Mouse (Mus musculus): ENCODE data around the gene Srrd. TPM values are rescaled to one million over a fixed set of nuclear protein-coding genes. Genes with fewer than 3 reads are reported as not detected.
A peak's percentile ranks its signal among the peaks of the same experiment; 100 is the strongest.

The Srrd gene
- polyA plus RNA-seq, 1 experiment from 2014 or later = 12.6 TPM

DNA sequence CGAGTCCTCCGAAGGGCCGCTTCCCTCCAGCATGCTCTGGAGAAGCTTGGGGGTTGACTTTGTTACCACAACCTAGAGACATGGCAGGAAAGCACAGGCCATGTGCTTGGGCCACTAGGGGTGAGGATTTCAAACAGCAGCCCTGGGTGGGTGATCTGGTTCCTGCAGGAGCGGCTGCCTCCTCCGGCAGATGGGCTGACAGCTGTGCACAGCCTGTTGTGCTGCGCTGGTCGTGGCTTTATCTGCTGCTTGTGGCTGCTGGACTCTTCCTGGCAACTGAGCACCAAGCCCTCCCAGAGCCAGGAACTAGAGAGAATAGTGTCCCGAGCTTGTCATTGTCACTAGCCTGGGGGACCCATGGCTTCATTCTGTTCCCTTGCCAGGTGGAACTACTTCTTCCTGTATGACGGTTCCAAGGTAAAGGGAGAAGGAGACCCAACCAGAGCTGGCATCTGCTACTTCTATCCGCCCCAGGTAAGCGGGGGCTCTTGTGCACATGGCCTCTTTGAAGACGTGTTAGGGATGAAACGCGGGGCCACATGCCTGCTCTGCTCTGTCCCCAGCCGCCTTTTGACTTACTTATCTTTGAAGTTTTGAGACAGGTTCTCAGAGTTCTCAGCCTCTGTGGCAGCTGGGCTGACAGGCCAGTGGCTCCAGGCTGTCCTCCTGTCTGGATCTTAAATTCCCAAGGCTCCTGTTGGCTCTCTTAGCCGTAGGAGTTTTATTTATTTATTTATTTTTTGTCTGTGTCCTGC is 3.5 kb upstream of the Srrd start:
- peaks cover 37% of the 10 kb centered on the region for H3K4me1 ChIP-seq (ENCODE audit: control insufficient read depth, low read depth, low read length)
- no peaks in the 10 kb centered on the region; the same call in none of the 2 replicates for H3K36me3 ChIP-seq (ENCODE audit: control insufficient read depth, insufficient read depth)
- no peaks in the 10 kb centered on the region for H3K27me3 ChIP-seq (ENCODE audit: control insufficient read depth, insufficient read depth, low read depth, low read length)
- no peak for ATAC-seq (ENCODE audit: low read depth)
- H3K4me2 ChIP-seq (ENCODE audit: low read depth, low read length) = no peak overlapping the region
- H3K9me3 ChIP-seq (replicated peaks; ENCODE audit: control insufficient read depth, low read length) = no peaks in the 10 kb centered on the region
- H3K4me3 ChIP-seq (ENCODE audit: low read depth, low read length) = no peak overlapping the region
- H3K9ac ChIP-seq (ENCODE audit: low read depth, low read length) = no peak overlapping the region
- H3K27ac ChIP-seq (ENCODE audit: low read length) = no peak overlapping the region
- WGBS (ENCODE audit: insufficient replicate concordance) = 54% methylated on average over 16 of the region's 16 CpGs

DNA sequence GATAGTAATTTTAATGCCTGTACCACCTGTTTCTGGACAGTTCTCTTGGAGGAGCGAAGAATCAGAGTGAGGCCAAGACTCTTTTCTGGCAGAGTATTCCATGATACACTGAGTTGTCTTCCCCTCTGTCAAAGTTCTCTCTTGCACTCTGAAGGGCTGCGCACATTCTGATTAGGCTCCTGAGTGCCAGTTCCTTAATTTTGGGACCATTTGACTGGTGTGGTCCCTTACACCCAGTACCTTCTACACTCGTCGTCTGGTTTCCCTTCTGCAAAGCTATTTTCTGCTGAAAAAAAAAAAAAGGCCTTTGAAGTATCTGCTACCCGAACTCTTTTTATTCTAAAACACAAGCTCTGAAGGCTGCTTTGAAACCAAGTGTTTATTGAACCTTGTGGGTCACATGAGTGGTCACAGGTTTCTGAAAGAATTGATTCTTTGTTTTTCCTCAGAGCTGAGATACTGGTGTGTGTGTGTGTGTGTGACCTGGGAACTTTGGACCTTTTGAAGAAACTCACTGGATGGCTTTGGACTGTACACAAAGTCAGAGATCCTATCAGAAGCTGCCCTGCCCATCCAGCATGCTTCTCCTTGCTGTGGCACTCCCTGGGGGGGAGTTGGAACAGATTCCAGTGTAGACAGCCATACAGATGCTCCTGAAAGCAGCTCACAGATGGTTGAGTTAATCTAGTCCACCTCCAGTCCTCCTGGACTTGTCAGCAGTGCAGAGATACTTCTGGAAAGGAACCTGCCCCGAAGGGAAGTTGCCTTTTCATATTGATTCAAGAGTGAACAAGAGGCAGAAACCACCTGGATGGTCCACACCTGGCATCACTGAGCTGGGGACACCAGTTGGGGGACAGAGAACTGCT is 1.5 kb upstream of the Srrd start:
- ATAC-seq (ENCODE audit: low read depth) = peak; percentile 64
- peaks cover 37% of the 10 kb centered on the region for H3K4me1 ChIP-seq (ENCODE audit: control insufficient read depth, low read depth, low read length)

DNA sequence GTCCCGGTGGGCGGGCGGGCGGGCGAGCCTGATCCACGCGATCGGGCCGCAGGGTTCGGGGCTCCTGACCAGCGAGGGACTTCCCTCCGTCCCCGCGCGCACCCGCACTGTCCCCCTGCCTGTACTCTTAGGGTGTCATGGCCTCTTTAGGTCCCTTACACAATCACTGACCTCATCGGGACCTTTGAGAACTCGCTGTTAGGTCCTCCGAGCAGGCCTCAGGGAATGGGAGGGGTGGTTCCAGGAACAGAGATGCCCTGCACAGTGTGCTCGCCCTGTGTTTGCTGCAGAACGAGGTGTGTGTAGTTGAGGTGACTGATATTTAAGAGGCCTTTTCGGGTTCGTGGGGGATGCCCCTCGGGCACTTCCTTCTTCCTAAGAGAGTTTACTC is 360 bp upstream of the Srrd start:
- Histone ChIP-seq H3K4me2 (ENCODE audit: low read depth, low read length) (peak overlapping the region; percentile 77), H3K4me3 (ENCODE audit: low read depth, low read length) (peak overlapping the region; percentile 92), H3K4me1 (ENCODE audit: control insufficient read depth, low read depth, low read length) (peaks cover 37% of the 10 kb centered on the region), H3K27me3 (ENCODE audit: control insufficient read depth, insufficient read depth, low read depth, low read length) (no peaks in the 10 kb centered on the region), H3K9me3 (replicated peaks; ENCODE audit: control insufficient read depth, low read length) (no peaks in the 10 kb centered on the region), H3K36me3 (ENCODE audit: control insufficient read depth, insufficient read depth) (peaks cover 4% of the 10 kb centered on the region), H3K27ac (ENCODE audit: low read length) (peak overlapping the region; percentile 39), H3K9ac (ENCODE audit: low read depth, low read length) (peak overlapping the region; percentile 80)
- WGBS (ENCODE audit: insufficient replicate concordance) = under 1% methylated on average over 21 of the region's 24 CpGs
- ATAC-seq (ENCODE audit: low read depth) = peak; percentile 62

More for the DNA sequence above, 1.5 kb upstream of the Srrd start:
- Histone ChIP-seq H3K9me3 (replicated peaks; ENCODE audit: control insufficient read depth, low read length) (no peaks in the 10 kb centered on the region), H3K4me2 (ENCODE audit: low read depth, low read length) (no peak overlapping the region; the same call in 1 of the 2 replicates), H3K9ac (ENCODE audit: low read depth, low read length) (no peak overlapping the region), H3K27ac (ENCODE audit: low read length) (peak overlapping the region; percentile 41), H3K27me3 (ENCODE audit: control insufficient read depth, insufficient read depth, low read depth, low read length) (no peaks in the 10 kb centered on the region), H3K36me3 (ENCODE audit: control insufficient read depth, insufficient read depth) (no peaks in the 10 kb centered on the region; the same call in none of the 2 replicates), H3K4me3 (ENCODE audit: low read depth, low read length) (no peak overlapping the region)
- 58% methylated on average over 6 of the region's 6 CpGs for WGBS (ENCODE audit: insufficient replicate concordance)

DNA sequence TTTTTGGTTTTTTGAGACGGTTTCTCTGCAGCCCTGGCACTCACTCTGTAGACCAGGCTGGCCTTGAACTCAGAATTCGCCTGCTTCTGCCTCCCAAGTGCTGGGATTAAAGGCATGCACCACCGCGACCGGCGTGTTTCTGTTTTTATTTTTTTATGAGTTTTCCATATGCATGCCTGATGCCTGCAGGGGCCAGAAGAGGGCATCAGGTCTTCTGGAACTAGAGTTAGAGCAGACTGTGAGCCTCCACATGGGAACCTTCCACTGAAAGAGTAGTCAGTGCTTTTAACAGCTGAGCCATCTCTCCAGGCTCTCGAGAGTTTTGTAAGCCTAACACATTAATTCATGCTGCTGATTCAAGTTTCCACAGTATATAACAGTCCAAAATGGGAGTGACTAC is 3.6 kb downstream of the Srrd start:
- H3K4me2 ChIP-seq (ENCODE audit: low read depth, low read length) = no peak overlapping the region
- no peaks in the 10 kb centered on the region for H3K27me3 ChIP-seq (ENCODE audit: control insufficient read depth, insufficient read depth, low read depth, low read length)
- WGBS (ENCODE audit: insufficient replicate concordance) = 71% methylated on average over 7 of the region's 7 CpGs
- peaks cover 43% of the 10 kb centered on the region for H3K36me3 ChIP-seq (ENCODE audit: control insufficient read depth, insufficient read depth)
- no peak overlapping the region for H3K27ac ChIP-seq (ENCODE audit: low read length)
- H3K4me1 ChIP-seq (ENCODE audit: control insufficient read depth, low read depth, low read length) = peaks cover 23% of the 10 kb centered on the region
- no peaks in the 10 kb centered on the region for H3K9me3 ChIP-seq (replicated peaks; ENCODE audit: control insufficient read depth, low read length)
- no peak overlapping the region for H3K9ac ChIP-seq (ENCODE audit: low read depth, low read length)
- H3K4me3 ChIP-seq (ENCODE audit: low read depth, low read length) = no peak overlapping the region
- no peak for ATAC-seq (ENCODE audit: low read depth)

DNA sequence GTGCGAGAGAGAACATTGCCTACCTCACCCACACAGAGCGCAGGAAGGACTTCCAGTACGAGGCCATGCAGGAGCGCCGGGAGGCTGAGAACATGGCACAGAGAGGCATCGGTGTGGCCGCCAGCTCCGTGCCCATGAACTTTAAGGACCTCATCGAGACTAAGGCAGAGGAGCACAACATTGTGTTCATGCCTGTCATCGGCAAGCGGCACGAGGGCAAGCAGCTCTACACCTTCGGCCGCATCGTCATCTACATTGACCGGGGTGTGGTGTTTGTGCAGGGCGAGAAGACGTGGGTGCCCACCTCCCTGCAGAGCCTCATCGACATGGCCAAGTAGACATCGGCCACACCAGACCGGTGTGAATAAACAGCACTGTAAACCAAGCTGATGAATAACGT is 5.8 kb downstream of the Srrd start:
- H3K36me3 ChIP-seq (ENCODE audit: control insufficient read depth, insufficient read depth) = peaks cover 65% of the 10 kb centered on the region

DNA sequence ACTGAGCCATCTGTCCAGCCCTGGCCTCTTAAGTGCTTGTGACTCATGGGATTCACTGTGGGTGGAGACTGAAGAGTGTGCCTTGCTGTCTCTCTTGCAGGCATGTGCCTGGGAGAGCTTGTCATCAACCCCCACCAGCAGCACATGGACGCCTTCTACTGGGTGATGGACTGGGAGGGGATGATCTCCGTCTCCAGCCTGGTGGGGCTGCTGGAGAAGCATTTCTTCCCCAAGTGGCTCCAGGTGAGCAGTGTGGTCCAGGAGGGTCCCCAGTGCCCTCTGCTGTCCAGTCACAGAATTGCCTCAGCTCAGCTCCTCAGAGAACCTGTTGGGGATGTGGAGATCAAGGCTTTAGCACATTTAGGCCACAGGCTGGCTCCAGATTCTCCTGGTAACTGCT is 7.4 kb downstream of the Srrd start:
- no peak overlapping the region for H3K4me3 ChIP-seq (ENCODE audit: low read depth, low read length)
- H3K36me3 ChIP-seq (ENCODE audit: control insufficient read depth, insufficient read depth) = peaks cover 79% of the 10 kb centered on the region
- ATAC-seq (ENCODE audit: low read depth) = no peak
- no peak overlapping the region for H3K9ac ChIP-seq (ENCODE audit: low read depth, low read length)
- H3K4me2 ChIP-seq (ENCODE audit: low read depth, low read length) = no peak overlapping the region
- H3K4me1 ChIP-seq (ENCODE audit: control insufficient read depth, low read depth, low read length) = no peaks in the 10 kb centered on the region
- no peak overlapping the region for H3K27ac ChIP-seq (ENCODE audit: low read length)
- no peaks in the 10 kb centered on the region for H3K27me3 ChIP-seq (ENCODE audit: control insufficient read depth, insufficient read depth, low read depth, low read length)
- WGBS (ENCODE audit: insufficient replicate concordance) = 43% methylated on average over 2 of the region's 2 CpGs
- no peaks in the 10 kb centered on the region for H3K9me3 ChIP-seq (replicated peaks; ENCODE audit: control insufficient read depth, low read length)

More for the DNA sequence above, 5.8 kb downstream of the Srrd start:
- Histone ChIP-seq H3K27ac (ENCODE audit: low read length) (no peak overlapping the region), H3K27me3 (ENCODE audit: control insufficient read depth, insufficient read depth, low read depth, low read length) (no peaks in the 10 kb centered on the region), H3K9ac (ENCODE audit: low read depth, low read length) (no peak overlapping the region), H3K4me3 (ENCODE audit: low read depth, low read length) (no peak overlapping the region), H3K9me3 (replicated peaks; ENCODE audit: control insufficient read depth, low read length) (no peaks in the 10 kb centered on the region), H3K4me1 (ENCODE audit: control insufficient read depth, low read depth, low read length) (peaks cover 6% of the 10 kb centered on the region), H3K4me2 (ENCODE audit: low read depth, low read length) (no peak overlapping the region)
- 84% methylated on average over 22 of the region's 22 CpGs for WGBS (ENCODE audit: insufficient replicate concordance)
- ATAC-seq (ENCODE audit: low read depth) = no peak

DNA sequence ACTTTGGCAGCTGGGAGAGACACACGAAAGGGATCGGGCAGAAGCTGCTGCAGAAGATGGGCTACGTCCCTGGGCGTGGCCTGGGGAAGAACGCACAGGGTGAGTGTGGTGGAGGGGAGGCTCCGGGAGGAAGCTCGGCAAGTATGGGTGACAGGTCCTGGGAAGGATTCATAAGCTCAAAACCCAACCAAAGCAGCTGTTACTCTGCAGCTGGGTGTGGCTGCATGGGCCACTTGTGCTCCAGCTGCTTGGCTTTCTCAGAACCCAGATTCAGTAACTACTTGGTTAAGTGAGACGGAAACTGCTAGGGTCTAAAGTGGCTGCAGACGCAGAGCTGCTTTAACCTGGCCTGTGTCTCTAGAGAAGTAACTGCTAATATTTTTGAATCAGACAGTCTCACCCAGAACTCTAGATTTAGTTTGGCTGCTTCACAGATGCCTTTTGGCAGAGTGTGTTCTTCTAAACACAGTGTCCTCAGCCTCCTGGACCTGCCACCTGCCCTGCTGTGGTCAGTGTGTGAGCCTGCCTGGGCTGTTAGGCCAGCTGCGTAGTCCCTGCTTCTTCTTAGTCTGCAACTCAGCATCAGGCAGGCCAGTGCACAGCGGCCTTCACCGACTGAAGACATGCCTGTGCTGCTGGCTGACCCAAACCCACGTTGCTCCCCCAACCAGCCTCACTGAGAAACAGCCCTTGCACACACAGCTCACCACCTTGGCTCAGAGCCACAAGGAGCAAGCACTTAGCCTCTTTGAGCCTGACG is 12.9 kb downstream of the Srrd start:
- H3K27me3 ChIP-seq (ENCODE audit: control insufficient read depth, insufficient read depth, low read depth, low read length) = no peaks in the 10 kb centered on the region
- H3K4me3 ChIP-seq (ENCODE audit: low read depth, low read length) = no peak overlapping the region
- H3K9me3 ChIP-seq (replicated peaks; ENCODE audit: control insufficient read depth, low read length) = no peaks in the 10 kb centered on the region
- no peak for ATAC-seq (ENCODE audit: low read depth)
- no peak overlapping the region for H3K27ac ChIP-seq (ENCODE audit: low read length)
- no peak overlapping the region for H3K9ac ChIP-seq (ENCODE audit: low read depth, low read length)
- peaks cover 63% of the 10 kb centered on the region for H3K36me3 ChIP-seq (ENCODE audit: control insufficient read depth, insufficient read depth)
- H3K4me2 ChIP-seq (ENCODE audit: low read depth, low read length) = no peak overlapping the region
- H3K4me1 ChIP-seq (ENCODE audit: control insufficient read depth, low read depth, low read length) = peaks cover 17% of the 10 kb centered on the region
- WGBS (ENCODE audit: insufficient replicate concordance) = 78% methylated on average over 14 of the region's 14 CpGs

DNA sequence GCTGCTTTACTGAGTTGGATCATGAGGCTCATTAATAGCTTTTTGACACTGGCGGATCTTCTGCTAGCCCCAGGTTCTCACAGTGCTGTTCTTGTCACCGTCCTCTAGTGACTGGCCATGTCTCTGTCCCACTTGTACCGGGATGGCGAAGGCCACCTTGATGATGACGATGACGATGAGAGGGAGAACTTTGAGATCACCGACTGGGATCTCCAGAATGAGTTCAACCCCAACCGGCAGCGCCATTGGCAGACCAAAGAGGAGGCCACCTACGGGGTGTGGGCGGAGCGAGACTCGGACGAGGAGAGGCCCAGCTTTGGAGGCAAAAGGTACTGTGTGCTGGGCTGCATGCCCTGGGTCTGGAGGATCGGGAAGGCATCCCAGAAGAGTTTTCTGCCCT is 15.0 kb downstream of the Srrd start:
- Histone ChIP-seq H3K36me3 (ENCODE audit: control insufficient read depth, insufficient read depth) (peaks cover 42% of the 10 kb centered on the region), H3K27ac (ENCODE audit: low read length) (no peak overlapping the region), H3K9ac (ENCODE audit: low read depth, low read length) (no peak overlapping the region), H3K4me3 (ENCODE audit: low read depth, low read length) (no peak overlapping the region), H3K4me1 (ENCODE audit: control insufficient read depth, low read depth, low read length) (peaks cover 25% of the 10 kb centered on the region), H3K9me3 (replicated peaks; ENCODE audit: control insufficient read depth, low read length) (no peaks in the 10 kb centered on the region), H3K4me2 (ENCODE audit: low read depth, low read length) (no peak overlapping the region), H3K27me3 (ENCODE audit: control insufficient read depth, insufficient read depth, low read depth, low read length) (no peaks in the 10 kb centered on the region)
- 84% methylated on average over 15 of the region's 15 CpGs for WGBS (ENCODE audit: insufficient replicate concordance)
- ATAC-seq (ENCODE audit: low read depth) = no peak

Measured in liver, embryonic 16.5 days (tissue).